Mouse (Mus musculus) inflammation-experienced regulatory T-cells, adult 6 months (primary cell): ENCODE data around the gene Rad51. TPM values are rescaled to one million over a fixed set of nuclear protein-coding genes. Genes with fewer than 3 reads are reported as not detected.

Source experiments
- polyA plus RNA-seq, 3 experiments: library from polyadenylated mRNA; unstranded; fragments of 100-300 nt; shearing (Covaris generic); gene quantifications; one replicate each; pipeline ENCODE4 v1.2.1; 2017

The Rad51 gene
- polyA plus RNA-seq, 3 experiments from 2014 or later = 3.8 to 40.3 (median 4.5) TPM

Other genes starting within 250 kb of the Rad51 start
- 1 to 10 TPM; 2.2 to 4.6 (median 4.6) TPM for gene Bahd1, start 212.4 kb upstream of the Rad51 start, polyA plus RNA-seq
- gene Chst14, start 186.3 kb upstream of the Rad51 start, polyA plus RNA-seq = 1 to 10 TPM; 1.1 to 1.6 (median 1.5) TPM
- 10 to 100 TPM; 21.9 to 23.2 (median 22.8) TPM for gene Ccdc32, start 83.4 kb upstream of the Rad51 start, polyA plus RNA-seq
- gene Rpusd2, start 78.0 kb upstream of the Rad51 start, polyA plus RNA-seq = 1 to 10 TPM; 1.6 to 2.2 (median 2.0) TPM
- 10 to 100 TPM in 1 of 3 experiments, 1 to 10 TPM in 2; 4.6 to 49.6 (median 6.9) TPM for gene Knl1, start 65.7 kb upstream of the Rad51 start, polyA plus RNA-seq
- gene Rmdn3, start 44.2 kb downstream of the Rad51 start, polyA plus RNA-seq = 10 to 100 TPM; 13.0 to 15.6 (median 14.5) TPM
- under 1 TPM in 1 of 3 experiments, not detected in 2; 0.58 TPM for gene Gchfr, start 55.0 kb downstream of the Rad51 start, polyA plus RNA-seq
- gene Gm14137, start 61.7 kb downstream of the Rad51 start, polyA plus RNA-seq = under 1 TPM; 0.23 to 0.95 (median 0.47) TPM
- gene Zfyve19, start 95.8 kb downstream of the Rad51 start, polyA plus RNA-seq = 10 to 100 TPM; 50.7 to 65.5 (median 50.7) TPM
- 10 to 100 TPM; 16.0 to 22.4 (median 17.1) TPM for gene Dnajc17, start 96.0 kb downstream of the Rad51 start, polyA plus RNA-seq
- not detected for gene Ppp1r14d, start 117.1 kb downstream of the Rad51 start, polyA plus RNA-seq
- under 1 TPM in 1 of 3 experiments, not detected in 2; 0.28 TPM for gene Spint1, start 124.6 kb downstream of the Rad51 start, polyA plus RNA-seq
- under 1 TPM in 1 of 3 experiments, not detected in 2; 0.57 TPM for gene Rhov, start 158.5 kb downstream of the Rad51 start, polyA plus RNA-seq
- gene Vps18, start 175.9 kb downstream of the Rad51 start, polyA plus RNA-seq = 1 to 10 TPM; 5.5 to 6.1 (median 5.9) TPM
- not detected for gene Dll4, start 213.0 kb downstream of the Rad51 start, polyA plus RNA-seq
- gene Chac1, start 238.4 kb downstream of the Rad51 start, polyA plus RNA-seq = not detected